Mouse (Mus musculus) T-helper 2 cell (primary cell): ENCODE data around the gene Btnl6.
"Not testable (repeated sequence)": the region's sequence is repeated elsewhere in the genome, so short reads cannot be mapped to it uniquely, and the experiment has no call there.

Experiments used
- in situ Hi-C: fragments of 300-600 bp; cut with MboI, MseI; formaldehyde crosslinking; loops from one replicate; pipeline ENCODE4 v1.15.1; 2025; ENCODE audit warnings: high pct_unique_total_duplicates

Gene Btnl6

GRCm38 (mm10) chr17:34497726-34498125, 19.4 kb downstream of the Btnl6 start:
- in situ Hi-C loops, result not testable (repeated sequence)

GRCm38 (mm10) chr17:34497319-34497718, 19.8 kb downstream of the Btnl6 start:
- in situ Hi-C loops, result not testable (repeated sequence)

GRCm38 (mm10) chr17:34496539-34496938, 20.6 kb downstream of the Btnl6 start:
- in situ Hi-C loops, result no loop called here

GRCm38 (mm10) chr17:34495156-34495555, 22.0 kb downstream of the Btnl6 start:
- in situ Hi-C loops, result not testable (repeated sequence)

GRCm38 (mm10) chr17:34492796-34493195, 24.4 kb downstream of the Btnl6 start:
- in situ Hi-C loops, result no loop called here

- in situ Hi-C loops, result not testable (repeated sequence)
Measured at GRCm38 (mm10) chr17:34477238-34478013, 39.7 kb downstream of the Btnl6 start, which contains the start of gene Btnl4. Btnl4 (minus strand) TSS chr17:34477318.

GRCm38 (mm10) chr17:34476427-34476826, 40.7 kb downstream of the Btnl6 start:
- in situ Hi-C loops, result no loop called here

GRCm38 (mm10) chr17:34475060-34475459, 42.1 kb downstream of the Btnl6 start:
- in situ Hi-C loops, result no loop called here

- in situ Hi-C loops, result no loop called here
Measured at GRCm38 (mm10) chr17:34470491-34470890, 46.7 kb downstream of the Btnl6 start.

GRCm38 (mm10) chr17:34465906-34466305, 51.2 kb downstream of the Btnl6 start:
- in situ Hi-C loops, result not testable (repeated sequence)

- in situ Hi-C loops, result loop anchor here (5.0 kb wide), 1 partner anchor 318 kb away; no protein-coding TSS in a partner anchor
Measured at GRCm38 (mm10) chr17:34459255-34459654, 57.9 kb downstream of the Btnl6 start.
